Mouse (Mus musculus) MEL (cell line): ENCODE measurements around the gene Cldn11.

Experiments used
- CTCF ChIP-seq, 3 experiments: IDR thresholded peaks in 2 of 3; conservative IDR thresholded peaks in 1 of 3; 2 replicates each; pipeline ENCODE4 v1.5.1; 2011 to 2012; ENCODE audit warnings: low read length in 3 of 3, low read depth in 2 of 3, mild to moderate bottlenecking in 2 of 3, improper control_type of control experiment in 1 of 3, inconsistent platforms in 1 of 3, mixed read lengths in 1 of 3, moderate library complexity in 1 of 3; ENCODE audit not compliant: control insufficient read depth in 1 of 3, insufficient read depth in 1 of 3, poor library complexity in 1 of 3, severe bottlenecking in 1 of 3
- ZNF384 ChIP-seq: IDR thresholded peaks from 2 replicates; pipeline ENCODE4 v1.6.1; 2012; ENCODE audit warnings: low read depth, mild to moderate bottlenecking, inconsistent platforms, low read length, improper control_type of control experiment

DNA sequence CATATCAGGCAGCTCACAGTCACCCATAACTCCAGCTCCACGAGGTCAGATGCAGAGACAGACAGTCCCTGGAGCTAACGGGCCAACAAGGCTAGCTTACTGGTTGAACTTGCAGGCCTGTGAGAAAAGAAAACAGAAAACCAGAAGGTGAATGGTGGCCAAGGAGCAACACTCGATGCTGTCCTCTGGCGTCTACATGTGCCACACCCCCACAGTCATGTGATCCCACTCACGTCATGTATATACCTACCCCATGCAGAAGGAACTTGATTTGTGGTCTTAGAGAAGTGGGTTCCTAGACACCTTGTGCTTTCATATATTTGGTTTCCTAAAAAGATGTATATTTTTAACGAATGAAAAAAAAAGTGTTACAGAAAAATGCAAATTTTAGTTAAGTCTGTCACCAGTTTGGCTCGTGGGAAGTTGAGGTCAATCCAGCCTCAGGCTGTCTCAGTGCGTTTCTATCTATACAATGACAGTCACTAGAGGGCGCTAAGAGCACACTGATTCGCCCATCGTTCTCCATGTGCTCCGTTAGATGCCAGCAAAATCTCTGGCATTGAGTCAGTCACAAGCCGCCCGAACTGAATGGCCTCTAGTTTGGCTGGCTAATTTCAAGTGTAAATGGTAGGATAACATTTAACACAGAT lies 4.0 kb upstream of the Cldn11 start:
- TF ChIP-seq ZNF384 (no peak), CTCF (IDR thresholded peaks at IDR 0.05 in 2 of 3, conservative IDR thresholded peaks at IDR 0.05 in 1 of 3; ENCODE audit: control insufficient read depth in 1 of 3, insufficient read depth in 1 of 3, low read depth in 2 of 3, low read length in 3 of 3, poor library complexity in 1 of 3, severe bottlenecking in 1 of 3) (peak; percentile 66 to 93 (median 78))
